Mouse (Mus musculus): ENCODE results near the gene Olfr988.
"Not testable (repeated sequence)": the region's sequence is repeated elsewhere in the genome, so short reads cannot be mapped to it uniquely, and the experiment has no call there.

The Olfr988 gene

GRCm38 (mm10) chr2:85363127-85363526 lies at the start of gene Olfr988:
TSS of gene Olfr988 (minus strand) at chr2:85363227.
- not testable (repeated sequence) for DNase-seq (ENCODE audit: low spot score in 2 of 2)

- no peak for DNase-seq (ENCODE audit: low spot score in 2 of 2)
Measured at GRCm38 (mm10) chr2:85409369-85409768, 46.3 kb upstream of the Olfr988 start, which contains the start of gene Olfr992. TSS of gene Olfr992 (minus strand) at chr2:85409469.

- no peak for DNase-seq (ENCODE audit: low spot score in 2 of 2)
Measured at GRCm38 (mm10) chr2:85339972-85340371, 23.1 kb downstream of the Olfr988 start.

GRCm38 (mm10) chr2:85339215-85339614 lies 23.8 kb downstream of the Olfr988 start, which contains the start of gene Olfr987:
TSS of gene Olfr987 (minus strand) at chr2:85339315.
- DNase-seq (ENCODE audit: low spot score in 2 of 2), result not testable (repeated sequence)

GRCm38 (mm10) chr2:85319106-85319505 lies 43.9 kb downstream of the Olfr988 start:
- no peak for DNase-seq (ENCODE audit: low spot score in 2 of 2)

Measured in urinary bladder, postnatal 36 days (tissue).